Mouse (Mus musculus) erythroid progenitor cell, adult 5-6 weeks (primary cell): ENCODE data around the gene Polr2g. TPM values are rescaled to one million over a fixed set of nuclear protein-coding genes. Genes with fewer than 3 reads are reported as not detected.
"Not testable (repeated sequence)": the region's sequence is repeated elsewhere in the genome, so short reads cannot be mapped to it uniquely, and the experiment has no call there.

Experiments used
- ATAC-seq: replicated peaks from 2 replicates; pipeline ENCODE4 v1.8.0; 2016; ENCODE audit warnings: moderate number of reproducible peaks, mild to moderate bottlenecking, moderate TSS enrichment, inconsistent platforms; ENCODE audit not compliant: poor library complexity, low FRiP score, severe bottlenecking
- total RNA-seq, 2 experiments: library from RNA; stranded (forward) in 1 of 2; stranded (reverse) in 1 of 2; fragments of 150-400 nt in 1 of 2; fragments of 186-747, 209-891 nt in 1 of 2; gene quantifications; 2 replicates each; pipeline versions ENCODE4 v1.2.3 to v1.2.4; 2015 to 2017; ENCODE audit warnings: low replicate concordance in 2 of 2

Polr2g gene
- total RNA-seq (2015; ENCODE audit: low replicate concordance) (49.0 and 51.2 TPM in 2 replicates), total RNA-seq (2017; ENCODE audit: low replicate concordance) (16.5 and 25.8 TPM in 2 replicates)

DNA sequence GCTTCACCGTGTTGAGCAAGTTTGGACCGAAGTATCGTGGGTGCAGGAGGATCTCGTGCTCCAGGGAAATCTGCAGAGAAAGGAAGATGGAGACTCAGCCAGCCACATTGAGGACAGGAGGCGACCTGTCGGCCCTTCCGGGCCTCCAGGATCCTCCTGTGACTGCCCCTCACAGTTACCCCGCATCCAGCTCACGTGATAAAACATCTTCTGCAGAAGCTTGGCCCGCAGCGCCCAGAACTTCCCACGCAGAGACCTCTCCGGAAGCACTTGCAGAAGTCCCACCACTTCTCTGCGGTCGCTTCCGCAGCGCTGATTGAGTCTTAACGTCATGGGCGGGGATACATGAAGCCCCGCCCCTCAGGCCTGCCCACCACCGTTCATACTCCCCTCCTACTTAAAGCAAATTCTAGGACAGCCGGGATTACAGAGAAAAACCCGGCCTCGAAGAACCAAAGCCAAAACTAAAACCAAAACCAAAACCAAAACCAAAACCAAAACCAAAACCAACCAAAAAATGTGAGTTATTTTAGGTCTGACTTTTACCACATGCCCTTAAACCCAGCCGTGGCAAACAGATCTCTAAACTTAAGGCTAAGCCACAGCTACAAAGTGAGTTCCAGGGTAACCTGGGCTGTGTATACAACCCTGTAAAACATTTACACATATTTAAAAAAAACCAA is at the start of gene Polr2g:
Gene Polr2g (minus strand): TSS at position 314 of the 683 bp plus-strand sequence.
- peak; percentile 70 for ATAC-seq

DNA sequence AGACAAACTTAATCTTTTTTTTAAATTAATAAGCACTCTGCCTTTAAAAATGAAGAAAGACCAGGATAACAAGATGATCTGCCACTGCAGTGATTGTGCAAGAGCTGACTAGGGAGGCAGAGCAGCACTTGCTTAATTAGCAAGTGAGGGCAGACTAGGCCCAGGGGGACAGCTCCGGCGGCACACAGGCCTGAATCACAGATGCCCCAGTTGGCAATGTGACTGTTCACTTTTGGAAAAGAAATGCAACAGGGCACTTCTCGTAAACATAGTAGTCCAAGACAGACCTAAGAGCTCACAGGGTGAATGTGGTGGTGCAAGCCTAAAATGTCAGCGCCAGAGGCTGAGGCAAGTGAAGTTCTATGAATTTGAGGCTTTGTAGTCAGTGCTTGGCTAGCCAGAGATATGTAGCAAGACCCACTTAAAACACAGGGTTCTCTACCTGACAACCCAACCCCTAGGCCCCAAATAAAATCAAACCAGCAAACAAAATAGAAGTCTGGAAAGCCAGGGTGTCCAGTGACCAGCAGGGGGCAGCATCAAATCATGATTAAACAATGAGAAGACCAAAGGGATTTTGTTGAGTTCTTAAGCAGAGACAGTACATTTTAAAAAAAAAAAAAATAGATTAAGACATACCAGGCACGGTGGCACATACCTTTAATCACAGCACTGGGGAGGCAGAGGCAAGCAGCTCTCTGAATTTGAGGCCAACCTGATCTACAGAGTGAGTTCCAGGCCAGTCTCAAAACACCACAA is 46.2 kb upstream of the Polr2g start:
- ATAC-seq: peak; percentile 51

DNA sequence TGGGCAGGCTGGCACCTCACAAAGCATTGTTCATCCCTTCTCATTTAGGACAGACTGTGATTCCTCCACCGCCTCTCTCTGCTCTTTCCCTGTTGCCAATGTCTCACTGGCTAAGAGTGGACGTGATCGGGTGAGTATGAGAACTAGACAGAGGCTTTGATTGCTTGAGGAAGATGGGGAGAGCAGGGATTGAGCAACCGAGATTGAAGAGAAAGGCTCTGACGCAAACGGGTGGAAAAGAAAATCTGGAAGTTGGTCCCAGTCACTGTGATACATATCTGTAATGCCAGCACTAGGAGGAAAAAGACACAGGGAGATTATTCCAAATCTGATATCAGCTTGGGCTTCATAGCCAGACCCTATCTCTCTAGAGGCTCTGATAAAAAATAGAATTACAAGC is 44.6 kb upstream of the Polr2g start:
- ATAC-seq: no peak

DNA sequence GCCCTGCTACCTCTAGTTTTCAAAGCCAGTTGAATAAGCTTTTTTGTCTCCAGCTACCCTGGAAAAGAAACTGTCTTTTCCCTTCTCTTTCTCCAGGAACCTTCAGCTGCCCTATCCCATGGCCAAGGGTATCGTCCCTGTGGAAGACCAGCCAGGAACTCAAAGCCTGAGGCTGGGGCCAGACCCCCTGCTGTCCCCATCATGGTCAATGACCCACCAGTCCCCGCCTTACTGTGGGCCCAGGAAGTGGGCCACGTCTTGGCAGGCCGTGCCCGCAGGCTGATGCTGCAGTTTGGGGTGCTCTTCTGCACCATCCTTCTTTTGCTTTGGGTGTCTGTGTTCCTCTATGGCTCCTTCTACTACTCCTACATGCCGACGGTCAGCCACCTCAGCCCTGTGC is 42.6 kb upstream of the Polr2g start:
- ATAC-seq: no peak

DNA sequence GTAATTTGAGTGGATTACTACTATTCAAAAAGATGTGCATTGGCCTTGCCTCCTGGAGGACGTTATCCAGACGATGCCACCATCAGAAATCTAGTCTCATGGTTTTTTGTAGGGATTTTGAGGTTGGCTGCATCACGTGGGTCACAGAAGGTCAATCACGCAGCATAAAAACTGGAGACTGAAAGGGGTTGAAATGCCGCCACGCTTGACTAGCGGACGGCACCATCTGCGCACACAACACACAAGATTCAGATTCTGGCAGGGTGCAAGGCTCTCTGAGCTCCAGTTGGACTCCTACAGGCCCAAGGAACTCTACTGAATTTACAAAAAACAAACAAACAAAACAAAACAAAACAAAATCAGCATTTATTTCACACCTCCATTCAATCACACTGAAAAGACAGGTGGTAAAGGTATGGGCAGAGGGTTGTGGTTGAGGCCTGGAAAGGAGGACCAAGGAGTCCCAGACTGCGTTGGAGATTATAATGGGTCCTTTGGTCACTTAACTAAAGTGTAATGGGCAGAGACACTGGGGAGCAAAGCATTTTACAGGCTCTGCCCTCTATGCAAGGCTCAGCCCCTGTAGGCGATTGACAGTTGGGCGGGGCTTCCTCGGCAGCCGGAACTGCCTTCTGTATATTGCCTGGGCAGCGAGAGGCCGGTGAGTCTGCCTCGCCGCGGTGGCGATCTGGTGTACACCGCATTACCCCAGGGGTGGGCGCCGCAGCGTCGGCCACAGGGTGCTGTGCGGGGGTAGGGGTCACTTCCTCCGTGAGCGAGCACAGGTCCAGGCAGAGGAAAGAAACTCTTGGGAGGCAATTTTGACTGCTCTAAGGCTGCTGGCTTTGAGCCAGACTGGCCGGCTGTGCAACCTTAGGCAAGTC is 41.8 kb upstream of the Polr2g start:
- ATAC-seq: peak; percentile 84

DNA sequence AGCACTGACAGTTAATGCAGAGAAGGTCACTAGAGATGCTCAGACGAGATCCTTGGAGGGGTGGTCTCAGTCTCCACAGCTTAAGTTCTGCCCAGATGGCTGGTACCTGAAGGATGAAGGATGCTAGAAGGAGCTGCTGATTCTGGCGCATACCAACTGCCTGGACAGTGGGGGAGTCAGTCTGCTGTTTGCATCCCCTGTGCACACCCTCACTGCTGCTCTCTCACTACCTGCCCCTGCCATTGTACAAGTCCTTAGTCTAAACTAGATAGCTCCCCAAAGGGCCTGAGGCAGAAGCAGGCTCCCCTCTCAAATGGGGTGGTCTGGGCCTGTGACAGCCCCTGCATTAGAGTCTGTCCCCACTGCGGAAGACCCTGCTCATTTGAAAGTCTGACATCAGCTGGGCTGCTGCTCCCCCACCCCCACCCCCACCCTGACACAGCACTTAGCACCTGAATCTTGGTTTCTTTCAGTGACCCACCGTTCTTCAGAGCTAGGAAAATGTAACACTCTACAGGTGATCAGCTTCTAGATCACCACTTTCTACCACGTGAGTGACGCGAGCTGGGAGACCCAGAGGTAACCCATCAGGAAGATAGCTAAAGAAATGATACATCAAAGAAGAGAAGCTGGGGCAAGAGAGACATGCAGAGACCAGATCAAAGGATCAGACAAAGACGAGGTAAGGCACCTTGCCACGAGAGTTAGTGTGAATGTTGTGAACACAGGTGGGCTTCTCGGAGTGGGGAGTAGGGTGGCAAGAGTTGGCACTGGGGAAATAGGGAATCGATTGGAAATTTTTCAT is 40.9 kb upstream of the Polr2g start, which contains the start of gene Gng3:
Gene Gng3 (minus strand): TSS at position 92 of the 805 bp plus-strand sequence.
- no peak for ATAC-seq

DNA sequence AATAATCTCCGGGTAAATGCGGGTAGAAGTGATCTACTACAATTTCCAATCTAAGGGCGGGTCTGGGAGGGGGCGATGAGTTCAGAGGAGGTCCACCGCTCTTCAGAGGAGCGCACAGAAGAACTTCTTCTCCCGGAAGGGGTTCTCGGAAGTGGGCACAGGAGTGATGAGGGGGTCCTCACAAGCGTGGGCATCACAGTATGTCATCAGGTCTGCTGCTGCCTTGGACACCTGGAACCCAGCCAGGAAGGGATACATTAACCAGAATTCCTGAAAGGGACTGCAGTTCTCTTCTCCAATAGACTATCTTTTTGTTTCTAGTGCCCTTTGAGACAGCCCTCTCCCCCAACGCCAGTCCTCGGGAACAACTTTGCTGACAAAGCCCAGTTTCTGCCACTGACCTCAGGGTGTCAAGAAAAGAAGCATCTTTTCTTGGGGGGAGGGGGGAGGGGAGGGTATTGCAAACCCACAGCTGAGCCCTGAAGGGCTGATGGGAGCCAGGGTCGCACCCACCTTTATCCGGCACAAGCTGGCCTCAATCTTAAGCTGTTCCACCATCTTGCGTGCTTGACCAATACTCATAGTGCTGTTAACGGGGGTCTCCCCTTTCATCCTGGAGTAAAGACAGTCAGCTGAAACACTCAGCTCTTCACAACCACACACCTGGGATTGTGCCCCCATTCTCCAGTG is 39.8 kb upstream of the Polr2g start:
- ATAC-seq: no peak

DNA sequence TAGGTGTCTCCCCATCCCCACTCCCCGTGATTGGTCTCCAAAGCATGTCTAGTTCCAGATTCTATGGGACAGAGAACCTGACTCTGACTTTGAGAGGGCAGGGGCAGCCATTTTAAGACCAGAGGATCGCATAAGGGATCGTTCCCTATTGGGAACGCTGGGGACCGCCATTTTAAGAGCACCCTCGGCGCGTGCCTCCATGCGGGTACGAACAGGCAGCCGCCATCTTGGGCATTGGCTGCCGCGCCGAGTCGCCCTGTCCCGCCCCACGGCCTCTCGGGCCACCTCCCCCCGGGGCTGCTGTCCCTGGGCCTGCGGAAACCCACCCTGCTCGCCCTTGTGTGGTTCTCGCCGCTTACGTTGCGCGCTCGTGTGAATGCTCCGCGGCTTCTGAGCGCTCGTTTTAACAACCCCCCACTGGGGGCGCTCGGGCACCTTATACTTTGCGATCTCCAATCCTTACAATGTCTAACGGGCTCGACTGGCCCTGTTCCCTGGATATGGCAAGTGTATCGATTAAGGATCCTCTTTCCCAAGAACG is 38.9 kb upstream of the Polr2g start, which contains the start of gene Bscl2:
Gene Bscl2 (plus strand): TSS at position 217 of the 541 bp plus-strand sequence.
- ATAC-seq: peak; percentile 73

DNA sequence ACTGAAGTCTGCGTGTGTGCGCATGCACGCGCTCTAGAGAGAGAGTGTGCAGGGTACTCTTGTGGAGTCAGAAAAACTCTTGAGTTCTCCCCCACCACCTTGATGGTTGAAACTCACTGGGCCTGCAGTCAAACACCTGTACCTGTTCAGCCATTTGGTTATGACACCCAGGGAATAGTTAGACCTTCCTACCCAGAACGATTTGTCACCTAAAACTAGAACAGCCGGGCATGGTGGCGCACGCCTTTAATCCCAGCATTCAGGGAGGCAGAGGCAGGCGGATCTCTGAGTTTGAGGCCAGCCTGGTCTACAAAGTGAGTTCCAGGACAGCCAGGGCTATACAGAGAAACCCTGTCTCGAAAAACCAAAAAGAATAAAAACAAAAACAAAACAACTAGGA is 38.0 kb upstream of the Polr2g start:
- ATAC-seq: not testable (repeated sequence)

DNA sequence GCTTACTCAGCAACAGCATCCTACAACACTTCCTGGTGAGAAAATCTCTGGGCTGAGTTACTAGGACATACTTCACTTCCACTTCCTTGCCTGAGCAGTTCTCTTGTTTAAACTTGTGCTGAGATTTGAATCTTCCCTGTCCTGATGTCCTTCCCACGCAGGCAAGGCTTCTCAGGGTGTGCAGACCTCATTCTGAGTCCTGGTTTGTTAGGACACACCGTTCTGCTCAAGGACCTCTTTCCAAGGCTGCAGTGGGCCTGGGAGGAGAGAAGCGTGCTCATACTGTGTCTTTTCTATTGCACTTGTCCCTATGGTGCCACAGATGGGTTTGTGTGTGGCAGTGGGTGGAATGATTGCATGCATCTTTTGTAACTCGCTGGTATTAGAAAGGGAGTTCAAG is 34.6 kb upstream of the Polr2g start:
- ATAC-seq: no peak

DNA sequence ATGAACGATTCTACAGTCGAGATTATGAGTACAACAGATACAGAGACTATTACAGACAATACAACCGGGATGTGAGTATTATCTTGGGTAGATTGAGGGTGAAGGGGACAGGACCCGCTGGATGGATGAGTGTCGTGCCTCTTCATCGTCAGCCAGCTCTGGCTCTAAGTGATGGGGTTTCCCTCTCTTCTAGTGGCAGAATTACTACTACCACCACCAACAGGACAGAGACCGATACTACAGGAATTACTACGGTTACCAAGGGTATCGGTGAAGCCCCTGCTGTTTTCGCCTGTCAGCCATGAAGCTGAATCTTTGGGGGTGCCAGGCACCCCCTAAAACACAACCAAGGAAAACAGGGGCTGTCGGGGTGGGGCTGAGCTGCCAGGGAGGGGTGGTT is 32.9 kb upstream of the Polr2g start:
- no peak for ATAC-seq

DNA sequence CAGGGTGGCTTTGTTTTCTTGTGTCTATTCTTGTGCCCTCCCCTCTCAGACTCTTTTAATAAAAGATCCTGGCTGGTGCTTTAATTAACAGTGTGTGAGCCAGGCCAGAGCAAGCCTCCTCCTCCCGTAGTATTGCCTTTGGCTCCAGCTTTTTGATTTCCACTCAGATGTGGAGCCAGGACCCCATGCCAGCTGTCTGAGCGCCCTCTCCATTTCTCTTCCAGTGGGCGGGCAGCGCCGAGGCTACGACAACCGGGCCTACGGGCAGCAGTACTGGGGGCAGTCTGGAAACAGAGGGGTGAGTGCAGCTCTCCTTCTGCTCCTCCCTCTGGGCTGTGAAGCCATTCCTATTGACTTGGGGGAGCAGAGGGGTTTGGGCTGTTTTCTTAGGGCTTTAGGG is 32.3 kb upstream of the Polr2g start:
- no peak for ATAC-seq

DNA sequence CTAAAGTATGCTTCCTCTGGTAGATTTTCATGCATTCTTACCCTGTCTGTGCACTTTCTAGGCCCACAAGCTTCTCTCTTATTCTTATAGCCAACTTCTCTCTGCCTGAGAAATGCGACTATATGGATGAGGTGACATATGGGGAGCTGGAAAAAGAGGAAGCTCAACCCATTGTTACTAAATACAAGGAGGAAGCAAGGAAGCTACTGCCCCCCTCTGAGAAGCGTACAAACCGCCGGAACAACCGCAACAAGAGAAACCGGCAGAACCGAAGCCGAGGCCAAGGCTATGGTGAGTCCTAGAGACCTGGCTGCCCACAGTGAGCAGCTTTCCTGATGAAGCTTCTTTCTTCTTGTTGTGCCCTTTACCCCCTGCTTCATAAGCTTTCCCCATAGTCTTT is 31.3 kb upstream of the Polr2g start, which contains the start of gene AC129217.1:
Gene AC129217.1 (plus strand): TSS at position 114 of the 400 bp plus-strand sequence.
- no peak for ATAC-seq

DNA sequence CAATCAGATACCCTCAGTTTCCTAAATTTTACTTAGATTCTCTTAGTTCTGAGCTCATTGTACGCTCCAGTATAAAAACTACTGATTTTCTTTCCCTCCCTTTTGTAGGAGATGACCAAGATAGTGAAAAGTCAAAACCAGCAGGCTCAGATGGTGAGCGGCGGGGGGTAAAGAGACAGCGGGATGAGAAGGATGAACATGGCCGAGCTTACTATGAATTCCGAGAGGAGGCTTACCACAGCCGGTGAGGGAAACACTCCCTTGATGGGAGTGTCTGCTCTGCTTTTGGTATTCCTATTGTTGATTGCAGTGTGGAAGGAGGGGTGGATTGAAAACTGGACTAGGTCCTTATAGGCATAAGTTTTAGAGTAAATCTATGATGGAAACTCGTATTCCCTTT is 24.3 kb upstream of the Polr2g start:
- no peak for ATAC-seq

DNA sequence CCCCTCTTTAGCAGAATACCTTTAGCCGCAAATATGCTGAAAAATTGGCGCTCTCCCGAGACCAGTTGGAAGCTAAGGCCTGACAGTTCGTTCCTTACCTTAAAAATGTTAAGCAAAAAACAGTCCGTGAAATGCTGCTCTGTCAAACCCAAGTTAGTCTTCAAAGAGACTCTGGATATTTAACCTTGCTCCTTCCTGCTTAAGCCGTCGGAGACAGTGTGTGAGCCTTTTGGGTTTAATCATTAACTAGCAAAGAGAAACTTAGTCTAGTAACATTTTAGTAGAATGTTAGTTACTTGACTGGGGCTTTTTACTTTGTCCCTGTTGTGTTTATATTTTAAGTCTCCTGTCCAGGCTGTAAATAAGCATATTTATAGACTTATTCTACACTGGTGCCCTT is 22.8 kb upstream of the Polr2g start:
- ATAC-seq: no peak

DNA sequence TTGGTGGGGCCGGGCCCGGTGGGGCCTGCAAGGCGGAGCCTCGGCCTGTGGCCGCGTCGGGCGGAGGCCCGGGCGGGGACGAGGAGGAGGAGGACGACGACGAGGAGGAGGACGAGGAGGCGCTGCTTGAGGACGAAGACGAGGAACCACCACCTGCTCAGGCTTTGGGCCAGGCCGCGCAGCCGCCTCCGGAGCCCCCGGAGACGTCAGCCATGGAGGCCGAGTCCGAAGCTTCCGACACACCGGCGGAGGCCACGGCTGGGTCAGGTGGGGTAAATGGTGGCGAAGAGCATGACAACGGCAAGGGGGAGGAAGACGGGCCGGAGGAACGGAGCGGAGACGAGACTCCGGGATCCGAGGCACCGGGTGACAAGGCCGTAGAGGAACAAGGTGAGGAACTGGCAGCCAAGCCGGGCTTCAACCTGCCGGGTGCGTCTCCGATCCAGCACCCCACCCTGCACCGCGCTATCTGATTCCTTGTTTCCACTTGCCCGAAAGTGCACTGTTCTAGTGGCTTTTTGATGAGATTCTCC is 22.1 kb upstream of the Polr2g start:
- ATAC-seq: peak; percentile 48

DNA sequence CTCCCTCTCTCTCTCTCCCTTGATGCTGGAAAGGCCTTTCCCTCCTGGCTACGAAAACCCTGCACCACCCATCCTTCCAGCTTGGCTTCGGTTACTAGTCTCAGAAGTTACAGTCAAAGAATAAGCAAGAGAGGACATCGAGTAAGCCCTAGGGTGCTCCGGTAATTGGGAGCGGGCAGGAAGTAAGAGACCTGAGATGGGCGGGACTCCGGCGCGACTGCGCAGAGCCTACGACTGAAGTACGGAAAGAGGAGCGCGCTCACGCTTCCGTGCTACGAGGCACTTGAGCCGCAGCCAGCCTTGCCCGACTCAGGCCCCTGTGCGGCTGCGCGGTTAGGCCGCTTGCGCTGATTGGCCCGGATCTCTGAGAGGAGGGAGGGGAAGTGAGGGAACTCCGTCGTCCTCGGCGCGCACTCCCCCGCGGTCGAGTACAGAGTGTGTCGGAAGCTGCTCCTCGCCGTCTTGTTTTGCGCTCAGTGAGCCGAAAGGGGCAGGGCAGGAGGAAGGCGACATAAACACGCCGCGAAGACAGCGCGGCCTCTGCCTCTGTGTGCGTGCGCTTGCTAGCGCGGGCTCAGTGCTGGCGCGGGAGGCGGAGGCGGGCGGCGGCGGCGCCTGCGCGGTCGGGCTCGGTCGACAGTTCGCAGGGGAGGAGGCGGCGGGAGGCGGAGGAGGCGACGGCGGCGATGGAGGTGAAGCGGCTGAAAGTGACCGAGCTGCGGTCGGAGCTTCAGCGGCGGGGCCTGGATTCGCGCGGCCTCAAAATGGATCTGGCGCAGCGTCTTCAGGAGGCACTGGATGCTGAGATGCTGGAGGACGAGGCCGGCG is 21.4 kb upstream of the Polr2g start, which contains the start of gene Hnrnpul2:
Gene Hnrnpul2 (plus strand): TSS at position 415 of the 828 bp plus-strand sequence.
- ATAC-seq: peak; percentile 83
